Mouse (Mus musculus) embryonic fibroblast, embryonic 13.5 days (primary cell): Measurements from ENCODE around the gene Phf21a.

Experiments used
- CTCF ChIP-seq: IDR thresholded peaks from 2 replicates; pipeline ENCODE4 v1.5.1; 2011; ENCODE audit warnings: mild to moderate bottlenecking, control low read depth, low read length, moderate library complexity, borderline replicate concordance; ENCODE audit not compliant: insufficient read depth
- POLR2A ChIP-seq: IDR thresholded peaks from 2 replicates; pipeline ENCODE4 v1.6.1; 2011; ENCODE audit warnings: low read depth, mild to moderate bottlenecking, control low read depth, low read length, moderate library complexity

DNA sequence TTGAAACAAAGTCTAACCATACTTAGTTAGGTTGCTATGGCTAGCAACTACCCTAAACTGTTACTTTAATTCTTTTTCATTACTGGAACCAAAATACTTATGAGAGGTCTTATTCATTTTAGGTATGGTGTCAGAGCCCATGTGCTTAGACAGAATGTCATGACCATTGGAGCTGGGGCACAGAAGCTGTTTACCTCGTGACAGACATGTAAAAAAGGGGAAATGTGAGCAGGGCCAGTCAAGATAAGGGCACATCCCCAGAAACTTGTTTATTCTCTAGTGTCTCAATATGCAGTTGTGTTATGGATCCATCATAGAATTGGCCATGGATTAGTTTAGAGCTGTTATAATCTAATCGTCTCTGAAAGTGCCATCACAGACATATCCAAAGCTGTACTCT, 157.6 kb downstream of the Phf21a start:
- no peak for TF ChIP-seq CTCF
- TF ChIP-seq POLR2A = no peak
